Mouse (Mus musculus): ENCODE measurements around the gene BC049715. TPM values are rescaled to one million over a fixed set of nuclear protein-coding genes. Genes with fewer than 3 reads are reported as not detected.

Gene BC049715
- polyA plus RNA-seq (2012; rRNA removed) (0.73 and 1.7 TPM in 2 replicates), polyA plus RNA-seq (2014; fragmentation: Nextera tagmentation; extraction: Ambion mirVana) (1.3 and 1.9 TPM in 2 replicates)

GRCm38 (mm10) chr6:136827516-136827880 lies at the start of gene BC049715:
Gene BC049715, plus strand, starts transcription at chr6:136827626.
- Histone ChIP-seq H3K36me3 (ENCODE audit: control insufficient read depth, insufficient read depth, low read length) (peaks cover 28% of the 10 kb centered on the region), H3K27me3 (ENCODE audit: control insufficient read depth, insufficient read depth, low read length) (no peaks in the 10 kb centered on the region), H3K4me1 (ENCODE audit: control insufficient read depth, insufficient read depth, low read length) (0 out of 2 replicates have a peak, but pooled peaks cover 3% of the 10 kb centered on the region), H3K27ac (replicated peaks; ENCODE audit: low read depth, low read length) (peak within 1 kb of the TSS; percentile 82), H3K4me2 (replicated peaks; ENCODE audit: low read depth, low read length, severe bottlenecking) (peak within 1 kb of the TSS; percentile 61), H3K4me3 (replicated peaks; ENCODE audit: low read length) (peak within 1 kb of the TSS; percentile 100), H3K9ac (ENCODE audit: low read depth, low read length, severe bottlenecking) (peak within 1 kb of the TSS; percentile 99), H3K9me3 (ENCODE audit: control insufficient read depth, low read length) (no peaks in the 10 kb centered on the region)
- no peak for TF ChIP-seq POLR2A (IDR thresholded peaks at IDR 0.05; ENCODE audit: borderline replicate concordance, extremely low read depth, insufficient read depth, insufficient read length)
- DNase-seq (ENCODE audit: low spot score) (no peak), ATAC-seq (ENCODE audit: low FRiP score, low read depth) (no peak)
- WGBS, result under 1% methylated on average over 33 of the region's 34 CpGs

- Histone ChIP-seq H3K4me2 (replicated peaks; ENCODE audit: low read depth, low read length, severe bottlenecking) (no peak within 1 kb of the TSS), H3K4me1 (ENCODE audit: control insufficient read depth, insufficient read depth, low read length) (peaks cover 4% of the 10 kb centered on the region; the same call in 1 of the 2 replicates)
These were observed 45.9 kb upstream of the BC049715 start, which contains the start of gene Gucy2c for GRCm38 (mm10) chr6:136781377-136781986. Gene Gucy2c, minus strand, starts transcription at chr6:136781765.

GRCm38 (mm10) chr6:136782146-136782545 lies 45.3 kb upstream of the BC049715 start:
- no peak for TF ChIP-seq POLR2A (IDR thresholded peaks at IDR 0.05; ENCODE audit: borderline replicate concordance, extremely low read depth, insufficient read depth, insufficient read length)
- Histone ChIP-seq H3K4me1 (ENCODE audit: control insufficient read depth, insufficient read depth, low read length) (peaks cover 4% of the 10 kb centered on the region; the same call in 1 of the 2 replicates), H3K36me3 (ENCODE audit: control insufficient read depth, insufficient read depth, low read length) (no peaks in the 10 kb centered on the region), H3K9ac (ENCODE audit: low read depth, low read length, severe bottlenecking) (no peak overlapping the region), H3K9me3 (ENCODE audit: control insufficient read depth, low read length) (no peaks in the 10 kb centered on the region; the same call in 1 of the 2 replicates), H3K27me3 (ENCODE audit: control insufficient read depth, insufficient read depth, low read length) (no peaks in the 10 kb centered on the region), H3K4me2 (replicated peaks; ENCODE audit: low read depth, low read length, severe bottlenecking) (no peak overlapping the region), H3K27ac (replicated peaks; ENCODE audit: low read depth, low read length) (no peak overlapping the region), H3K4me3 (replicated peaks; ENCODE audit: low read length) (no peak overlapping the region)
- no peak for DNase-seq (ENCODE audit: low spot score)
- ATAC-seq (ENCODE audit: low FRiP score, low read depth), result no peak
- WGBS, result 87% methylated on average over 12 of the region's 12 CpGs

More at GRCm38 (mm10) chr6:136781377-136781986, 45.9 kb upstream of the BC049715 start, which contains the start of gene Gucy2c:
- 68% methylated on average over 20 of the region's 20 CpGs for WGBS
- H3K27ac ChIP-seq (replicated peaks; ENCODE audit: low read depth, low read length), result no peak within 1 kb of the TSS
- H3K36me3 ChIP-seq (ENCODE audit: control insufficient read depth, insufficient read depth, low read length), result no peaks in the 10 kb centered on the region
- ATAC-seq (ENCODE audit: low FRiP score, low read depth), result no peak
- no peaks in the 10 kb centered on the region for H3K27me3 ChIP-seq (ENCODE audit: control insufficient read depth, insufficient read depth, low read length)
- TF ChIP-seq POLR2A (IDR thresholded peaks at IDR 0.05; ENCODE audit: borderline replicate concordance, extremely low read depth, insufficient read depth, insufficient read length), result no peak
- DNase-seq (ENCODE audit: low spot score), result no peak
- no peak within 1 kb of the TSS for H3K4me3 ChIP-seq (replicated peaks; ENCODE audit: low read length)
- H3K9ac ChIP-seq (ENCODE audit: low read depth, low read length, severe bottlenecking), result no peak within 1 kb of the TSS
- H3K9me3 ChIP-seq (ENCODE audit: control insufficient read depth, low read length), result no peaks in the 10 kb centered on the region; the same call in 1 of the 2 replicates

GRCm38 (mm10) chr6:136782761-136783160 lies 44.7 kb upstream of the BC049715 start:
- H3K4me1 ChIP-seq (ENCODE audit: control insufficient read depth, insufficient read depth, low read length), result peaks cover 4% of the 10 kb centered on the region; the same call in 1 of the 2 replicates
- no peaks in the 10 kb centered on the region; the same call in 1 of the 2 replicates for H3K9me3 ChIP-seq (ENCODE audit: control insufficient read depth, low read length)
- no peaks in the 10 kb centered on the region for H3K27me3 ChIP-seq (ENCODE audit: control insufficient read depth, insufficient read depth, low read length)
- no peaks in the 10 kb centered on the region for H3K36me3 ChIP-seq (ENCODE audit: control insufficient read depth, insufficient read depth, low read length)
- H3K4me2 ChIP-seq (replicated peaks; ENCODE audit: low read depth, low read length, severe bottlenecking), result no peak overlapping the region
- H3K27ac ChIP-seq (replicated peaks; ENCODE audit: low read depth, low read length), result no peak overlapping the region
- TF ChIP-seq POLR2A (IDR thresholded peaks at IDR 0.05; ENCODE audit: borderline replicate concordance, extremely low read depth, insufficient read depth, insufficient read length), result no peak
- no peak overlapping the region for H3K4me3 ChIP-seq (replicated peaks; ENCODE audit: low read length)
- no peak for DNase-seq (ENCODE audit: low spot score)
- no peak overlapping the region for H3K9ac ChIP-seq (ENCODE audit: low read depth, low read length, severe bottlenecking)
- no peak for ATAC-seq (ENCODE audit: low FRiP score, low read depth)
- 75% methylated on average over 9 of the region's 9 CpGs for WGBS

- peaks cover 9% of the 10 kb centered on the region; the same call in 1 of the 2 replicates for H3K4me1 ChIP-seq (ENCODE audit: control insufficient read depth, insufficient read depth, low read length)
- no peaks in the 10 kb centered on the region for H3K9me3 ChIP-seq (ENCODE audit: control insufficient read depth, low read length)
- H3K9ac ChIP-seq (ENCODE audit: low read depth, low read length, severe bottlenecking), result no peak overlapping the region
- H3K27me3 ChIP-seq (ENCODE audit: control insufficient read depth, insufficient read depth, low read length), result no peaks in the 10 kb centered on the region
- H3K36me3 ChIP-seq (ENCODE audit: control insufficient read depth, insufficient read depth, low read length), result no peaks in the 10 kb centered on the region
- H3K4me2 ChIP-seq (replicated peaks; ENCODE audit: low read depth, low read length, severe bottlenecking), result no peak overlapping the region
- H3K4me3 ChIP-seq (replicated peaks; ENCODE audit: low read length), result no peak overlapping the region
- no peak for TF ChIP-seq POLR2A (IDR thresholded peaks at IDR 0.05; ENCODE audit: borderline replicate concordance, extremely low read depth, insufficient read depth, insufficient read length)
- 64% methylated on average over 5 of the region's 5 CpGs for WGBS
- no peak overlapping the region for H3K27ac ChIP-seq (replicated peaks; ENCODE audit: low read depth, low read length)
- ATAC-seq (ENCODE audit: low FRiP score, low read depth), result no peak
- no peak for DNase-seq (ENCODE audit: low spot score)
These were observed 37.9 kb upstream of the BC049715 start for GRCm38 (mm10) chr6:136789391-136789971.

Measured in limb, embryonic 14.5 days (tissue).